Mouse (Mus musculus): ENCODE data around the gene Atn1. TPM values are rescaled to one million over a fixed set of nuclear protein-coding genes. Genes with fewer than 3 reads are reported as not detected.

The Atn1 gene
- total RNA-seq (2023): 151 TPM

DNA sequence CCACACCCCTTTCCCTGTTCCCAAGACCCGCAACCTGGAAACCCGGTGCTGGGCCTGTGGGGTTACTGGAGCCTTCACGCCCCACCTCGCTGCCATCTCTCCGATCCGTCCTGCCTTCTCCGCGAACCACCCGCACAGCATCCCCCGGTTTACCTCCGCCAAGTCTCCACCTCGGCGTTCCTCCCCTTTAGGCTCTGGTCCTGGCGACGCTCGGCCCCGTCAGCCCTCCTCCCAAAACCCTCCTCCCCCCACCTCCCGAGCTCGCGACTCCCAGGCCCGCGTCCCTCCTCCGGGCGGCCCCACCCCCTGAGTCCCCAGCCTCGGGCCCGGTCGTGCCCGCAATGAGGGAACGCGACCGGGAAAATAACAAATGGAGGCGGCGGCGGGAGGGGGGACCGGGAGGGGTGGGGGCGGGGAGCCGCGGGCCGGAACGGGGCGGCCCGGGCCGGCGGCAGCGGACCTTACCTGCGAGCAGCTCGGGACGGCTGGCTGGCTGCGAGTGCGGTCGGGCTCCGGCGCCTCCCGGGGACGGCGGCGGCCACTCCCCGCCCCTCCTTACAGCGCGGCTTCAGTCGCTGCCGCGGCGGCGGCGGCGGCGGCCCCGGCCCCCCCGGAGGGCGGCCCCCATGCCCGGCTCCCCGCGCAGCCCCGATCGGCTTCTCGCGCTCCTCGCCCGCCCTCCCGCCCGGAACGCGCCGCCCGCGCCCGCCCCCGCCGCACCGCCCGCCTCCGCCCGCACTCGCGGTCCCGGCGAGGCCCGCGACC lies at the start of gene Atn1, which contains the start of gene Gm45234:
TSS of gene Atn1 (minus strand) at position 694 of the 765 bp plus-strand sequence.
TSS of gene Gm45234 (minus strand) at position 191 of the 765 bp plus-strand sequence.

DNA sequence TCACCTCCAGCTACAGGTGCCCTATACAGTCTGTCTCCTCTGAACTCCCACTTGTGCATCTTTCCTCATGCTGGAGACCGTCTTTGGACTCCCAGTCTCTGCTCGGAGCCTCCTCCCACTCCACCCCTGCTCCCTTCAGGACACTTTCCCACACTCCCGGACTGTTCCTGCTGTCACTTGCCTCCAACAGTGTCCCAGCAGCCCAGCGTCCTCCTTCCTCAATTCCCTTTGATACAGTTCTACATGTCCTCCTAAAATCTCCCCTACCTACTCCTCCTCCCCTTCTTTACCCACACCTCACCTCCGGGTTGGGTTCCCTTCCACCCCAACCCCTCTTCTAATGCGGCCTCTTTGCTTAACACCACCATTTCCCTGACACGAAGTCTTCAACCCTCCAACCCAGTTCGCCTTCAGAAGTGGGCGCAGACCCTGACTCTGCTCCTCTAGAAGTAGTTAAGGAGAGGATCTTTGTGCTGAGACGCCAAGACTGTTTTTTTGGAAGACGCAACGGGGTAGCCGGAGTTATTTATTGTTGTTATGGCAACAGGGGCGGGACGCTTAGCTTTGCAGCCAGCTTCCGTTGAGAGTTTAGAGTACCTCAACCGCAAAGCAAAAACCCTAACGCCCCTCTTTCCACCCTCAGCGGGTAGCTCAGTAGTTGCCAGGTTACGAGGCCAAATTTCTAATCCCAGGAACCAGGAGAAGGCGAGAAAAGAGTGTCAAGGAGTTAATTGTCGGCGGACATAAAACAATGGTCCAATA lies 23.1 kb upstream of the Atn1 start, which contains the start of gene Lrrc23:
TSS of gene Lrrc23 (minus strand) at position 506 of the 762 bp plus-strand sequence.

DNA sequence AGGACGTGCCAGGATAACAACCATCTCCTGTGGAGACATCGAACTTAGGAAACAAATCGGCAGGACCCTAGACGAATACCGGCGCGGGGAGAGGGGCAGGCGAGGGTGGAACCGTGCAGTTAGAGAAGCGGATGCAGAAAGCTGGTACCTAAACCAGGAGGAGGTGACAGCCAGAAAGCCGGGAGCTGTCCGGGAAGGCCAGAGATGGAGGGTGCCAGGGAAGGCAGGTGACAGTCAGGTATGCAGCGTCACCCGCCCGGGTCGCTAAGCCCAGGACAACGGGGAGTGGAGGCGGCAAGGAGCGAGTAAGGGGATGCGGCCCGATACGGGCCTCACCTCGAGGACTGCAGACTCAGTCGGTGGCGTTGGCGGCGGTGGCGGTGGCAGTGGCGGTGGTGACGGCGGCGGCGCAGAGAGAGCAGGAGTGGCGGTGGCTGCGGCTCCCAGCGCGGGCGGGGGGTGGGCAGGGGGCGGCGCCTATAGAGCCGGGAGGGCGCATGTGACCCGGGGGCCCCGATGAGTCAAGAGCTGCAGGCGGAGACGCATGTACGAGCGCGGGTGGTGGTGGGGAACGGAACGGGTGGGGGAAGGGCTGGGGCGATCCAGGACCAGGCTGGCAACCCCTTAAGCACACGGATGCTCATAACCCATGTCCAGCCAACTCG lies 12.9 kb upstream of the Atn1 start, which contains the start of gene Eno2:
TSS of gene Eno2 (minus strand) at position 573 of the 665 bp plus-strand sequence.

DNA sequence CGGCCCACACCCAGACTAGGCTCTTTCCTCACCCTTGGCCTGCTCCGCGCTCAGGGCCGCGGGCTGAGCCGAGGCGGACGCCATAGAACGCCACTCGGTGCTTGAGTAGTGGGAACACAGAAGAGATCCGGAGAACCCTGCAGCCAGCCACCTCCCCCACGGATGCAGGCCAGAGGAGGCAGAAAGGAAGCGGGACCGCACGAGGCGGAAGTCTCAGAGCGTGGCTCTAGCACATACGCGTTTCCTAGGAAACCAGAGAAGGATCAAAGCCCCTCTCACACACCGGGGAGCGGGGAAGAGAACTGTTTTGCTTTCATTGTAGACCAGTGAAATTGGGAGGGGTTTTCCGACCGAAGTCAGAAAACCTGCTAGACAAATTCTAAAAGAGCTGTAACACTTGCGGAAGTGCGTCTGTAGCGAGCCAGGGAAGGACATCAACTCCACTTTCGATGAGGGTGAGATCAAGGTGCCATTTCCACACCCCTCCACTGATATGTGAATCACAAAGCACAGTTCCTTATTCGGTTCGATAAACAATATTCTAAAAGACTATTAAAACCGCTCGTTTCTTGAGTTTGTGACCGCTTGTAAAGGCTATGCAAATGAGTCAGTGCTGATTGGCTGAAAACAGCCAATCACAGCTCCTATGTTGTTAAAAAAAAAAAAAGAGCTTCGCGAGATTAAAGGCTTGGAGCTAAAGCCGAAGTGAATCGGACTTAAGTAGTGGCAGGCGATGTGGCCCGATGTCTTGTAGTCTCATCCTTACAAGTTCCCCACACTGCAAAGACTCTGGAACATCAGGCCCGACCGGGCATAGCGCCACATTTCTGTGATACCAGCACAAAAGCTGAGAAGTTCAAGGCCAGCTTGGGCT lies 15.2 kb downstream of the Atn1 start, which contains the start of gene Grcc10:
TSS of gene Grcc10 (minus strand) at position 487 of the 874 bp plus-strand sequence.

DNA sequence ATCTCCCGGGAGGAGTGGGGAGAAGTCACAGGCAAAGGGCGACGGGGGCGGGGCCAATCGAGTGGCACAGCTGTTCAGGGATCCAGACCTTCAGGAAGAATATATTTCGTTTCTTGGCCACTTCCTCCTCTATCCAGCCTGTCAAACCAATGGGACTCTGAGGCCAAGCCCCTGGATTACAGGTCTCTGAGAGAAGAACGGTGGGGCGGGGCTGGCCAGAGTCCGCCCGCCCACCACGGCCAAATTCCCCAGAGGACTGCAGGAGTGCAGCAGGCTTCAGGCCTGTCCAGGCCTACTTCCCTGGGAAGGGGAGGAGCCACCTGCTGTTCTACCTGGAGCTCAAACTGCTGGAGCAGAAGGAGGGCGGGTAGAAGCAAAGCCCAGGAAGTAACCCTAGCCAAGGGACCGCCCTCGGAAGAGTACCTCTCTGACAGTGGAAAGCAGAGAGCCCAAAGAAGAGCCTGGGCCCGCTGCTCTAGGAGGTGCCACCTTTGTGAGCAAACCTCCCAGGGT lies 17.8 kb downstream of the Atn1 start, which contains the start of gene Ptpn6:
TSS of gene Ptpn6 (minus strand) at position 204 of the 513 bp plus-strand sequence.

DNA sequence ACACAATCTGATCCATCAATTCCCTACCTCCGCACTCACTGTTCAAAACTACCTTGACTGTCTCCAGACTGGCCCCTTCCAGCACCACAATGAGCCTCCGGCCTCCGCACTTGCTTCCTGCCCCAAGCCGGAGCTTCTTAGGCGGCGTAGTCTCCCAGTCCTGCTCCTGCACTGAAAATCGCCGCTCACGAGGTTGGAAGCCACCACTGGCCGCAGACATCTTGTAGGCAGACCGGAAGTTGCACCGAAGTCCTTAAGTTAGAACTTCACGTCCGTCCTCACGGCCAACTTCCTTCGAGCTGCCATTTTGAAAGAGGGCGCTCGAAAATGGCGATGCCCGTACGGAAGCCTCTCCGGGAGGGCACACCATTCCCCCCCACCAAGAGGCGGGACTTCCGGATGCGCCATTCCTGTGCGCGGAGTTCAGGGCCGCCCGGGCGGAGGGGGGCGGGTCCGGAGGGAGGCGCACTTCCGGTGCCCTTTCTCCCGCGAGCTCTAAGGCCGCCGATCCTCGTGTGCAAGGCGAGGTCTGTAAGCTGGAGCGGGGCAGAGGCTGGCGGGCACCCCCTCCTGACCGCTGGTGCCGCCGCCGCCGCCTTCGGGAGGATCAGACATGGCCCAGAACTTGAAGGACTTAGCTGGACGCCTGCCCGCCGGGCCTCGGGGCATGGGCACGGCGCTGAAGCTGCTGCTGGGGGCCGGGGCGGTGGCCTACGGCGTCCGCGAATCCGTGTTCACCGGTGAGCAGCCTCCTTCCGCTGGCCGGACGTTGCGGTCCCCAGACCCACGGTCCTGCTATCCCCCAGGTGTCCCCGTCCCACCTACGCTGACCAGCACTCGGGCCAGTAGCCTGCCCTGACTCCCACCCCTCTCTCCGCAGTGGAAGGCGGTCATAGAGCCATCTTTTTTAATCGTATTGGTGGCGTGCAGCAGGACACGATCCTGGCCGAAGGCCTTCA lies 44.2 kb downstream of the Atn1 start, which contains the start of the genes Emg1 and Phb2:
TSS of gene Emg1 (minus strand) at position 355 of the 959 bp plus-strand sequence.
TSS of gene Phb2 (plus strand) at position 513 of the 959 bp plus-strand sequence.

Other genes starting within 250 kb of the Atn1 start
- not detected for gene C1ra, start 244.1 kb downstream of the Atn1 start, total RNA-seq (2023)
- not detected for gene C1s1, start 214.2 kb downstream of the Atn1 start, total RNA-seq (2023)
- 0.38 TPM for gene C1rb, start 186.2 kb downstream of the Atn1 start, total RNA-seq (2023)
- not detected for gene C1s2, start 120.4 kb downstream of the Atn1 start, total RNA-seq (2023)
- 57.6 TPM for gene Lpcat3, start 93.5 kb downstream of the Atn1 start, total RNA-seq (2023)
- 163 TPM for gene Emg1, start 44.3 kb downstream of the Atn1 start, total RNA-seq (2023)
- gene Phb2, start 44.2 kb downstream of the Atn1 start, total RNA-seq (2023): 127 TPM
- gene Ptpn6, start 17.8 kb downstream of the Atn1 start, total RNA-seq (2023): 175 TPM
- 222 TPM for gene Grcc10, start 15.2 kb downstream of the Atn1 start, total RNA-seq (2023)
- 1.9 TPM for gene Gm45234, start 503 bp downstream of the Atn1 start, total RNA-seq (2023)
- 2.5 TPM for gene Eno2, start 13.1 kb upstream of the Atn1 start, total RNA-seq (2023)
- 10.3 TPM for gene Lrrc23, start 23.2 kb upstream of the Atn1 start, total RNA-seq (2023)
- gene Spsb2, start 52.1 kb upstream of the Atn1 start, total RNA-seq (2023): 3.4 TPM
- 25.6 TPM for gene Tpi1, start 57.8 kb upstream of the Atn1 start, total RNA-seq (2023)
- 61.8 TPM for gene Usp5, start 73.0 kb upstream of the Atn1 start, total RNA-seq (2023)
- 4.2 TPM for gene Cdca3, start 73.0 kb upstream of the Atn1 start, total RNA-seq (2023)
- not detected for gene Gnb3, start 83.8 kb upstream of the Atn1 start, total RNA-seq (2023)
- not detected for gene P3h3, start 101.2 kb upstream of the Atn1 start, total RNA-seq (2023)
- gene Gpr162, start 107.5 kb upstream of the Atn1 start, total RNA-seq (2023): 0.82 TPM
- gene Cd4, start 131.7 kb upstream of the Atn1 start, total RNA-seq (2023): 401 TPM
- 2.6 TPM for gene Lag3, start 155.2 kb upstream of the Atn1 start, total RNA-seq (2023)
- gene Ptms, start 163.6 kb upstream of the Atn1 start, total RNA-seq (2023): 60.5 TPM
- gene Mlf2, start 174.9 kb upstream of the Atn1 start, total RNA-seq (2023): 72.1 TPM
- gene Cops7a, start 209.0 kb upstream of the Atn1 start, total RNA-seq (2023): 40.5 TPM
- gene Pianp, start 240.2 kb upstream of the Atn1 start, total RNA-seq (2023): 1.1 TPM

Data from CD4-positive naive resting alpha-beta T cell, adult 76 days (primary cell).